Mouse (Mus musculus) limb, embryonic 12.5 days (tissue): ENCODE measurements around the gene Kansl2. TPM values are rescaled to one million over a fixed set of nuclear protein-coding genes. Genes with fewer than 3 reads are reported as not detected.
A peak's percentile ranks its signal among the peaks of the same experiment; 100 is the strongest.

ENCODE experiments used
- ATAC-seq: fragments of 200-750 bp; cut with Nextera tagmentation; 2 replicates; pipeline ENCODE4 v1.8.0; 2017; ENCODE audit warnings: low read depth, moderate TSS enrichment; ENCODE audit not compliant: insufficient number of reproducible peaks, insufficient read depth, low FRiP score, low TSS enrichment
- H3K27ac ChIP-seq: fragments of 300-500 bp; sonication (generic); 2 replicates; pipeline ENCODE4 v1.5.1; 2016; ENCODE audit warnings: mild to moderate bottlenecking, moderate library complexity
- H3K27me3 ChIP-seq: fragments of 300-500 bp; sonication (generic); 2 replicates; pipeline ENCODE4 v1.6.1; 2016; ENCODE audit warnings: mild to moderate bottlenecking, moderate library complexity
- H3K36me3 ChIP-seq: fragments of 300-500 bp; sonication (generic); 2 replicates; pipeline ENCODE4 v1.6.1; 2016; ENCODE audit warnings: mild to moderate bottlenecking, moderate library complexity
- H3K4me1 ChIP-seq: fragments of 300-500 bp; sonication (generic); replicated peaks from 2 replicates; pipeline ENCODE4 v1.6.1; 2016
- H3K4me2 ChIP-seq: fragments of 300-500 bp; sonication (generic); 2 replicates; pipeline ENCODE4 v1.6.1; 2016; ENCODE audit warnings: mild to moderate bottlenecking, moderate library complexity
- H3K4me3 ChIP-seq: fragments of 300-500 bp; sonication (generic); replicated peaks from 2 replicates; pipeline ENCODE4 v1.5.1; 2016; ENCODE audit warnings: mild to moderate bottlenecking
- H3K9ac ChIP-seq: fragments of 300-500 bp; sonication (generic); replicated peaks from 2 replicates; pipeline ENCODE4 v1.6.1; 2016; ENCODE audit warnings: mild to moderate bottlenecking, moderate library complexity
- H3K9me3 ChIP-seq: fragments of 300-500 bp; sonication (generic); 2 replicates; pipeline ENCODE4 v1.6.1; 2016; ENCODE audit warnings: mild to moderate bottlenecking, moderate library complexity
- WGBS: fragments of 180-500 bp; shearing (Covaris S2); methylation state at CpG from one replicate; pipeline ENCODE4 v1.1.7; 2016; 5-methylcytosine and 5-hydroxymethylcytosine counted together
- polyA plus RNA-seq: library from polyadenylated mRNA; unstranded; fragments of >200 nt; fragmentation: Nextera tagmentation; extraction: Ambion mirVana; gene quantifications from 2 replicates; pipeline ENCODE4 v1.2.1, GENCODE M21; 2016

Gene Kansl2
- polyA plus RNA-seq, 1 experiment from 2014 or later = 190 TPM

DNA sequence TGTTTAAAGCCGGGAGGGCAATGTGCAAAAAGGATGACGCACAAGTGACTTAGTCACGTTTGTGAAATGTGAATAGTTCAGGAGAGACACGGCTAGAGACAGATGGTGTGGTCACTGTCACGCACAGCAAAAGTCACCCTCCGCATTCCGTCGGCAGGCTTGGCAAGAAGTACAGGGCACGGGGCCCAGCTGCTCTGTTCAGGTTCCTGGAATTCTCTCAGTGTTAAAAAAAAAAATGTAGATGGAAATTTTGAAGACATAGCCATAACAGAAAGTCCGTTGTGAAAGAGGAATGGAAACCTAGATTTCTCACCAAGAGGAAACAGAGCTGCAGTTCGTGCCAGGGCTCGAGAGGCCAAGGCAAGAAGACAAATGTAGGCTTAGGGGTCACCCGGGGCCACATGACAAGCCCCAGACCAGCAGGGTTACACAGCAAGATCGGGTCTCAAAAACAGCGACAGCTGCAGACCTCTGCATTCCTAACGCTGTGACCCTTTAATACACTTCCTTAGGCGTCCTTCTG, 21.2 kb downstream of the Kansl2 start:
- peaks cover 7% of the 10 kb centered on the region for H3K4me1 ChIP-seq
- ATAC-seq = no peak
- no peaks in the 10 kb centered on the region for H3K27me3 ChIP-seq
- no peak overlapping the region for H3K9ac ChIP-seq
- no peaks in the 10 kb centered on the region for H3K9me3 ChIP-seq
- 59% methylated on average over 17 of the region's 17 CpGs for WGBS
- H3K36me3 ChIP-seq = peaks cover 12% of the 10 kb centered on the region
- no peak overlapping the region for H3K4me3 ChIP-seq
- no peak overlapping the region for H3K4me2 ChIP-seq
- no peak overlapping the region for H3K27ac ChIP-seq

DNA sequence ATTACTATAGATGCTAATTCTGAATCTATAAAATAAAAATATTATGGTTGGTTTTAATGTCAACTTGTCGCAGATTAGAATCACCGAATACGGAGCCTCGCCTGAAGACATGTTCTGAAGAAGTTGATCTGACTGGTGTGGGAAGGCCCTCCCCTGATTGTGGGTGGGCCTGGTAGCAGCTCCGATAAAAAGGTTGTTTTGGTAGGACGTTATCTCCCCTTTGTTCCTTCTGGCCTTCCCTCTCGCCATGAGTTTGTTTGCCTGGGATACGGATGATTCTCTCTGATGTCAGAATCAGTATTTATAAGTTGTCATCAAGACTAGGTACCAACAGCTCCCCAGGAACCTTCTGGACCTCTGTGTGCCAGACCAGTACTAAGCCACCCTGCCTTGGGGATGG, 21.8 kb downstream of the Kansl2 start:
- Histone ChIP-seq H3K36me3 (peaks cover 5% of the 10 kb centered on the region; the same call in 1 of the 2 replicates), H3K27ac (no peak overlapping the region), H3K4me1 (peaks cover 7% of the 10 kb centered on the region), H3K4me2 (no peak overlapping the region), H3K9ac (no peak overlapping the region), H3K4me3 (no peak overlapping the region), H3K9me3 (no peaks in the 10 kb centered on the region), H3K27me3 (no peaks in the 10 kb centered on the region)
- ATAC-seq = no peak
- WGBS = 72% methylated on average over 8 of the region's 8 CpGs

DNA sequence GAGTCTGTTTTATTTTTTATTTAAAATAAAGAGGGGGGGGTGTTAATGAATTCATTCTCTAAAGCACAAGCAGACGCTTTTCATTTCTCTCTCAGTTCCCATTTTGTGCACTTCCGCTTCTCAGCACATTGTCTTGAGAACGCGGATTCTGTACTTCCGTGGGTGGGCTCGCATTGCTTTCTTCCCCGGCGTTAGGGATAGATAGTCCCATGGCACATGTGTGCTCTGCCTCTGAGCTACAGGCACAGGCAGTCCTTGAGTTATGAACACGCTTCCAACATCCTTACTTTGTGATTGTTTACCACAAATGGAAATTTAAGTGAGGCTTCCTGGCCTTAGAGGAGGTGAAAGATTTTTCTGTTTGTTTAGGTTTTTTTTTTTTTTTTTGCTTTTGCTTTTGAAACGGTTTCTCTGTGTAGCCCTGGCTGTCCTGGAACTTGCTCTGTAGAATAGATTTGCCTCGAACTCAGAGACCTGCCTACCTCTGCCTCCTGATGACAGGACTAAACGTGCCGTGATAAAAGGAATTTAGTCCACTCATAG, 22.6 kb downstream of the Kansl2 start:
- Histone ChIP-seq H3K27me3 (no peaks in the 10 kb centered on the region), H3K4me2 (no peak overlapping the region), H3K36me3 (no peaks in the 10 kb centered on the region), H3K4me3 (no peak overlapping the region), H3K27ac (no peak overlapping the region), H3K4me1 (peaks cover 7% of the 10 kb centered on the region), H3K9me3 (no peaks in the 10 kb centered on the region), H3K9ac (no peak overlapping the region)
- ATAC-seq = no peak
- 81% methylated on average over 13 of the region's 13 CpGs for WGBS

DNA sequence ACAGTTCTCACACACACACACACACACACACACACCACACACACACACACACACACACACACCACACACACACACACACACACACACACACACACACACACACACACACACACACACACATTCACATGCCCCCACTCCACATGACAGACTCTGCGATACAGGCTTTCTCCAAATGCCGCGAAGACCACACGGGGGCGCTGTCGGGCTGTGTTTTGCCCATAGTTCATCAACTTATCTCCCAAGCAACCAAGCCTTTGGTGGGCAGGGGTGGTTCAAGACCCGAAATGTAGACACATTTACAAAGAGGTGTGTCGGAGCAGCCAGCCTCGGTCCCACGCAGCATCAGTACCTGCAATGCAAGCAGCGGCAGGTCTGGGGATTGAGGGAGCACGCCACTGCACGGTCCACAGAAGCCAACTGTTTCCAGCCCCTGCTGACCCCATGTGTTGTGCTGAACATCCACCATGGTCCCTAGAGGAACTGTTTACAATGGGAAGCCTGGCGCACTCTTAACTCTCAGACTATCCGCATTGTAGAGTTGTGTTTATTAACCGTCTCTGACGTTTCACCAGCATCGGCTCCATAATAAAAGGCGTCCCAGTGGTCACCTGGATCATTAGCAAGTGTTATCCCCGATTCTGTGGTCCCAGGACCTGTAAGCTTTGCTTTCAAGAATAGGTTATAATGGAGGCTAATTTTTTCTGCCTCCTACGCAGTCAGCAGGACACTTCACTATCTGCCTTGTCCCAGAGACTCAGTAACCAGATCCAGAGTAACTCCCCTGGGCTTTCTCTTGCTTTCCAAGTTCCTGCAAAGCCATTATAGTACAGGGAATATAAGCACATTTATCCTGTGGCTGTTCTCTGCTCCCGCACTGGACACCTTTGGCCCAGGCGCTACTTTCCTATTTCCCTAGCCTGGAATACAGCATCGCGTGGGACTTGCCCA, 23.4 kb downstream of the Kansl2 start:
- 31% methylated on average over 25 of the region's 25 CpGs for WGBS
- ATAC-seq = no peak
- H3K9ac ChIP-seq = no peak overlapping the region
- H3K27ac ChIP-seq = no peak overlapping the region
- peaks cover 7% of the 10 kb centered on the region for H3K4me1 ChIP-seq
- H3K36me3 ChIP-seq = no peaks in the 10 kb centered on the region
- peak overlapping the region; percentile 18; the same call in 1 of the 2 replicates for H3K4me3 ChIP-seq
- peaks cover 1% of the 10 kb centered on the region; the same call in 1 of the 2 replicates for H3K27me3 ChIP-seq
- no peaks in the 10 kb centered on the region for H3K9me3 ChIP-seq
- peak overlapping the region; percentile 51 for H3K4me2 ChIP-seq

DNA sequence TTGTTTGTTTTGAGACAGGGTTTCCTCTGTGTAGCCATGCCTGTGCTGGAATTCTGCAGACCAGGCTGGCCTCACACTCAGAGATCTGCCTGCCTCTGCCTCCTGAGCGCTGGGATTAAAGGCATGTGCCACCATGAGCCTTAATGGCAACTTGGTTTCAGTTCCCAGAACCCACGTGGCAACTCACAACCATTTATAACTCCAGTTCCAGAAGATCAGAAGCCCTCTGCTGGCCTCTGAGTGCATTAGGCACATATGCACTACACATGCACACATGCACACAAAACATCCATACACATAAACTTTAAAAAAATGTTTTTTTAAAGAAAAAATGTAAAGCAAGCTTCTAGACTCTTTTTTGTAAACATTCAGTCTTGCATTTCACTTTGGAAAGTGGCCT, 24.7 kb downstream of the Kansl2 start:
- Histone ChIP-seq H3K4me3 (no peak overlapping the region), H3K9me3 (no peaks in the 10 kb centered on the region), H3K9ac (no peak overlapping the region), H3K4me2 (no peak overlapping the region), H3K4me1 (peaks cover 7% of the 10 kb centered on the region), H3K27me3 (peaks cover 6% of the 10 kb centered on the region; the same call in 1 of the 2 replicates), H3K27ac (no peak overlapping the region), H3K36me3 (no peaks in the 10 kb centered on the region)
- no peak for ATAC-seq
- WGBS = 50% methylated on average over 2 of the region's 2 CpGs

DNA sequence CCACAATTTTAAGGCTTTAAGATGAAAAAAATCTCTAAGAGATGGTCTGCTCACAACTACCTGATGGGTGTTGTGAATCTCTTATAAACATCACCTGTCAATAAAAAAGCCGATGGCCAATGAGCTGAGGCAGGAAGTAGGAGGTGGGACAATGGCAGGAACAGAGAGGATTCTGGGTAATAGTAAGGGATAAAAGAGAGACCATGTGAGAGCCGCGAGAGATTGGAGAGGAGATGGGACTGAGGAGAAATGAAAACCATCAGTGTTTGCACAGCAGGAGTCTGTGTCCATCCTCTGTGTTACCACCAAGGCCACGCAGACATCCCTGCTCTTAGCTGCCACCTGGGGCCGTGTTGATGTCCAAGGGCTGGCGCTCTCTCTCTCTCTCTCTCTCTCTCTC, 26.7 kb downstream of the Kansl2 start:
- no peak overlapping the region for H3K27ac ChIP-seq
- no peak overlapping the region for H3K9ac ChIP-seq
- no peak overlapping the region for H3K4me2 ChIP-seq
- no peaks in the 10 kb centered on the region for H3K36me3 ChIP-seq
- peaks cover 6% of the 10 kb centered on the region; the same call in 1 of the 2 replicates for H3K27me3 ChIP-seq
- ATAC-seq = no peak
- no peak overlapping the region for H3K4me3 ChIP-seq
- 87% methylated on average over 6 of the region's 6 CpGs for WGBS
- H3K4me1 ChIP-seq = peaks cover 7% of the 10 kb centered on the region
- H3K9me3 ChIP-seq = no peaks in the 10 kb centered on the region

DNA sequence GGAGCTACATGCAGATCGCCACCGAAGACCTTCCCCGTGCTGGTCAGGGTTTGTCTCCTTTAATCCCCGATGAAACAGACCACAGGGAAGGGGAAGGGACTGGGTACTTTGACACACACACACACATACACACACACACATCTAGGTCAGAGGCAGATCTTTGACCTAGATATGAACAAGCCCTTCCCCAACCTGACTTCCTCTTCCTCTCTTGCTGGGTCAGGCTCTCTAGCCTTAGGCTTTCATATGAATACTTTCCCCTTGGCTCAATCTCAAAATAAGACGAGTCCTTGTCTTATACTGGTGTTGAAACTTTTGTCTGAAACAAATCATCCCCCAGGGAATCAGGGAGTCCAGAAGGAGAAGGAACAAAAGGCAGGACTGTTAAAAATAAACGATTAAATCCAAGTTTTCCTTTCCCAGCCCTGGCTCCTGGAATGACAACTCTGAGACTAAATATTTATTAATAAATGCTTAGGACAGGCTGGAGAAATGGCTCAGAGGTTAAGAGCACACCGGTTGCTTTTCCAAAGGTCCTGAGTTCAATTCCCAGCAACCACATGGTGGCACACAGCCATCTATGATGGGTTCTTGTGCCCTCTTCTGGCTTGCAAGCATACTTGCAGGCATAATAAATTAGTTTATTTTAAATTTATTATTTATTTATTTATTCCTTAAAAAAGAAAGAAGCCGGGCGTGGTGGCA, 27.7 kb downstream of the Kansl2 start:
- Histone ChIP-seq H3K4me3 (no peak overlapping the region), H3K9me3 (no peaks in the 10 kb centered on the region), H3K4me2 (no peak overlapping the region), H3K36me3 (no peaks in the 10 kb centered on the region), H3K27ac (no peak overlapping the region), H3K4me1 (peaks cover 7% of the 10 kb centered on the region), H3K27me3 (peaks cover 6% of the 10 kb centered on the region; the same call in 1 of the 2 replicates), H3K9ac (no peak overlapping the region)
- ATAC-seq = no peak
- WGBS = 84% methylated on average over 9 of the region's 9 CpGs

DNA sequence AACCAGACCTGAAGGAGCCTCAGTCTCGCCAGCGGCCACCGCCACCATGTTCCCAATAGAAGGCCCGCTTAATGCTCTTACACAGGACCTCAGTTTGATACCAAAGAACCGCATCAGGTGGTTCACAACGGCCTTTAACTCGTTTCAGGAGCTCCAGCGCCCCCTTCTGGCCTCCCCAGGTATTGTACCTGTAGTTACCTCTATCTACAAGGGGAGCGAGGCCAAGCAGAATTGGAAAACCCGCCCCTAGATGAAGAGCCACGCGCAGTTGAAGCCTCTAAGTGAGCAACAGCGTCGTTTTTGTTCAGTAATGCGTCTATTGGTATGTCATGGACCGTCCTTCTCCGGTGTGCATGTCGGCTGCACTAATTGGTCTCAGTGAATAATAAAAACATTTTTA, 29.6 kb downstream of the Kansl2 start:
- Histone ChIP-seq H3K4me2 (peak overlapping the region; percentile 21), H3K9ac (no peak overlapping the region), H3K27ac (no peak overlapping the region), H3K9me3 (no peaks in the 10 kb centered on the region), H3K4me3 (no peak overlapping the region), H3K36me3 (no peaks in the 10 kb centered on the region), H3K4me1 (no peaks in the 10 kb centered on the region), H3K27me3 (peaks cover 6% of the 10 kb centered on the region; the same call in 1 of the 2 replicates)
- no peak for ATAC-seq
- 10% methylated on average over 18 of the region's 18 CpGs for WGBS

DNA sequence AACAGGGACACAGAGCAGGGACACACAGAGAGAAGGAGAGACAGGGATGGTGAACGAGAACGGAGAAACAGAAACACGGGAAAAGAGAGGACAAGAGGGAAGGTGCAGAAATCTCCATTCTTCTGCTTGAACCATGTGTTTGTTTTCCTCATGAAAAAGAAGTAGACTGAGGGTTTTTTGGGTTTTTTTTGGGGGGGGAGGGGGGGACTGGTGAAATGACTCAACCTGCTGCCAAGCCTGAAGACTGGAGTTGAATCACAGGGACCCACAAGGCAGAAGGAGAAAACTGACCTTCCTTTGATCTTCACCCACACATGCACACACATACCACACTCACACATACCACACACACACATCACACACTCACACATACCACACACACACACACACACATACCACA, 30.7 kb downstream of the Kansl2 start:
- Histone ChIP-seq H3K9ac (no peak overlapping the region), H3K4me2 (no peak overlapping the region), H3K4me1 (no peaks in the 10 kb centered on the region), H3K4me3 (no peak overlapping the region), H3K27me3 (peaks cover 6% of the 10 kb centered on the region; the same call in 1 of the 2 replicates), H3K27ac (no peak overlapping the region), H3K36me3 (no peaks in the 10 kb centered on the region), H3K9me3 (no peaks in the 10 kb centered on the region)
- no peak for ATAC-seq
- 80% methylated on average over 3 of the region's 3 CpGs for WGBS

DNA sequence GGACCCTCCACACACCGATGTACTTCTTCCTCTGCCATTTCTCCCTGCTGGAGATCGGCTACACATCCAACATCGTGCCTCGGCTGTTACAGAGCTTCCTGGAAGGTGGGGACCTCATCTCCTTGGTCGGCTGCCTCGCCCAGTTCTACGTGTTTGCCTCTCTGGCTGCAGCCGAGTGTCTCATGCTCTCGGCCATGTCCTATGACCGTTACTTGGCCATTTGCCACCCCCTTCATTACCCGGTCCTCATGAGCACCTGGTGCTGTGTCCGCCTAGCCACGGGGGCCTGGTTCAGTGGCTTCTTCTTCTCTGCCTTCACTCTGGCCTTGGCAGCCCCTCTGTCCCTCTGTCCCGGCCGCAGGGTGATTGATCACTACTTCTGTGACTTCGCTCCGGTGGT, 36.4 kb downstream of the Kansl2 start:
- no peaks in the 10 kb centered on the region for H3K36me3 ChIP-seq
- 84% methylated on average over 17 of the region's 17 CpGs for WGBS

DNA sequence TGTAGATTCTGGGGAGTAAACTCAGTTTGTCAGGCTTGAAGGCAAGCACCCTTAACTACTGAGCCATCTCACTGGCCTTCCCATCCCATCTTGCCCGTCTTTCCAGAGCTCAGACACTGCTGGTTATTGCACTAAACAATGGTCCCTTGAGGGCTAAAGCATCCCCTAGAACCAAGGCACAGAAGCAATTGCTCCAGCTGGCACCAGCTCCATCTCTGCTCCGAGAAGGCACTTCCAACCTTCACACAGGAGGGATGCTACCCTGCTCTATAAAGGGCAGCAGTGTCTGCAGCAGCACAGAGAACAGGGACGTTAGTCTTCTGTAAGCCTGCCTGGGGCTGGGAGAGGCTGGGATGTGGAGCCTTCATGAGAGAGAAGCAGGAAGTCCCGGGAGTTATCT, 42.0 kb downstream of the Kansl2 start, which contains the start of gene Olfr279:
Olfr279 (plus strand) TSS at position 301 of the 400 bp plus-strand sequence.
- Histone ChIP-seq H3K9ac (no peak within 1 kb of the TSS), H3K4me2 (no peak within 1 kb of the TSS), H3K9me3 (no peaks in the 10 kb centered on the region), H3K36me3 (no peaks in the 10 kb centered on the region), H3K27ac (no peak within 1 kb of the TSS), H3K4me3 (no peak within 1 kb of the TSS), H3K4me1 (no peaks in the 10 kb centered on the region), H3K27me3 (no peaks in the 10 kb centered on the region)
- ATAC-seq = no peak
- 58% methylated on average over 4 of the region's 4 CpGs for WGBS

More for the DNA sequence above, 36.4 kb downstream of the Kansl2 start:
- H3K4me1 ChIP-seq = no peaks in the 10 kb centered on the region
- ATAC-seq = no peak
- no peak overlapping the region for H3K4me3 ChIP-seq
- no peaks in the 10 kb centered on the region for H3K9me3 ChIP-seq
- no peaks in the 10 kb centered on the region for H3K27me3 ChIP-seq
- no peak overlapping the region for H3K9ac ChIP-seq
- no peak overlapping the region for H3K27ac ChIP-seq
- H3K4me2 ChIP-seq = no peak overlapping the region
